Mouse (Mus musculus) left cerebral cortex, adult 2 months (tissue): Measurements from ENCODE around the gene Tfr2. TPM values are rescaled to one million over a fixed set of nuclear protein-coding genes. Genes with fewer than 3 reads are reported as not detected.

ENCODE experiments used
- DNase-seq, 2 experiments: peaks; one replicate each; pipeline ENCODE4 v3.0.0; 2021 to 2022; ENCODE audit warnings: low spot score in 2 of 2, mixed read lengths in 1 of 2; ENCODE audit errors: extremely low spot score in 1 of 2
- H3K27ac ChIP-seq: fragments of 200-600 bp; 2 replicates; pipeline ENCODE4 v1.8.1; 2022
- H3K4me3 ChIP-seq: fragments of 200-600 bp; 2 replicates; pipeline ENCODE4 v1.8.1; 2022
- CTCF ChIP-seq: fragments of 200-600 bp; IDR thresholded peaks from 2 replicates; pipeline ENCODE4 v1.8.1; 2022; ENCODE audit warnings: antibody characterized with exemption, mild to moderate bottlenecking, moderate library complexity
- intact Hi-C: fragments of 180-260 bp; cut with DNase I; formaldehyde crosslinking; loops from one replicate; pipeline ENCODE4 v1.15.1; 2025
- total RNA-seq, 2 experiments: library from RNA; stranded (reverse); gene quantifications; 2 replicates each; pipeline ENCODE4 v1.2.3; 2021

Tfr2 gene
- total RNA-seq, 2 experiments from 2014 or later = 13.2 to 14.9 TPM

- TF ChIP-seq CTCF = no peak
- no peak for DNase-seq
- intact Hi-C loops = no loop called here
- H3K27ac ChIP-seq = no peak overlapping the region
- no peak overlapping the region for H3K4me3 ChIP-seq
These were observed 3.9 kb upstream of the Tfr2 start for GRCm38 (mm10) chr5:137565744-137566143.

- no peak for TF ChIP-seq CTCF
- DNase-seq = no peak
- no peak overlapping the region for H3K27ac ChIP-seq
- H3K4me3 ChIP-seq = no peak overlapping the region
- intact Hi-C loops = no loop called here
These were observed 3.2 kb upstream of the Tfr2 start for GRCm38 (mm10) chr5:137566416-137566815.

GRCm38 (mm10) chr5:137568223-137568798, 1.3 kb upstream of the Tfr2 start:
- Histone ChIP-seq H3K27ac (no peak overlapping the region), H3K4me3 (no peak overlapping the region)
- TF ChIP-seq CTCF = no peak
- intact Hi-C loops = no loop called here
- DNase-seq = no peak

GRCm38 (mm10) chr5:137569031-137569430, 609 bp upstream of the Tfr2 start:
- Histone ChIP-seq H3K27ac (no peak overlapping the region), H3K4me3 (no peak overlapping the region)
- no peak for TF ChIP-seq CTCF
- intact Hi-C loops = no loop called here
- DNase-seq = no peak

- DNase-seq = no peak
- H3K27ac ChIP-seq = no peak overlapping the region
- TF ChIP-seq CTCF = no peak
- H3K4me3 ChIP-seq = no peak overlapping the region
- intact Hi-C loops = loop anchor here (10.0 kb wide), 1 partner anchor 55 kb away; the partner anchor contains the start of gene Gigyf1
These were observed 541 bp downstream of the Tfr2 start for GRCm38 (mm10) chr5:137570181-137570580.

- no peak overlapping the region for H3K27ac ChIP-seq
- DNase-seq = no peak
- no peak for TF ChIP-seq CTCF
- intact Hi-C loops = loop anchor here (10.0 kb wide), 1 partner anchor 56 kb away; the partner anchor contains the start of gene Gigyf1
- H3K4me3 ChIP-seq = no peak overlapping the region
These were observed 1.3 kb downstream of the Tfr2 start for GRCm38 (mm10) chr5:137570691-137571586.

- H3K27ac ChIP-seq = peak overlapping the region; percentile 4; the same call in 1 of the 2 replicates
- intact Hi-C loops = loop anchor here (10.0 kb wide), 1 partner anchor 60 kb away; the partner anchor contains the start of gene Gigyf1
- peak in 1 of 2 experiments; percentile 64 for DNase-seq
These were observed 4.8 kb downstream of the Tfr2 start for GRCm38 (mm10) chr5:137574470-137574901.

GRCm38 (mm10) chr5:137580246-137580645, 10.6 kb downstream of the Tfr2 start:
- TF ChIP-seq CTCF = no peak
- no peak for DNase-seq
- H3K27ac ChIP-seq = no peak overlapping the region
- intact Hi-C loops = no loop called here
- H3K4me3 ChIP-seq = no peak overlapping the region

More at GRCm38 (mm10) chr5:137574470-137574901, 4.8 kb downstream of the Tfr2 start:
- H3K4me3 ChIP-seq = peak overlapping the region; percentile 42
- TF ChIP-seq CTCF = peak; percentile 45

- intact Hi-C loops = no loop called here
- Histone ChIP-seq H3K4me3 (no peak overlapping the region), H3K27ac (no peak overlapping the region)
- no peak for TF ChIP-seq CTCF
- DNase-seq = no peak
These were observed 13.1 kb downstream of the Tfr2 start for GRCm38 (mm10) chr5:137582702-137583101.

- H3K27ac ChIP-seq = no peak overlapping the region
- intact Hi-C loops = no loop called here
- DNase-seq = peak; percentile 50 to 64
- no peak; the same call in 1 of the 2 replicates for TF ChIP-seq CTCF
- H3K4me3 ChIP-seq = peak overlapping the region; percentile 29
These were observed 14.1 kb downstream of the Tfr2 start for GRCm38 (mm10) chr5:137583670-137584169.

GRCm38 (mm10) chr5:137584976-137585375, 15.3 kb downstream of the Tfr2 start:
- DNase-seq = peak; percentile 55 to 56
- no peak overlapping the region for H3K4me3 ChIP-seq
- intact Hi-C loops = loop anchor here (5.0 kb wide), 1 partner anchor 67 kb away; no protein-coding TSS in a partner anchor
- H3K27ac ChIP-seq = no peak overlapping the region
- peak; percentile 74 for TF ChIP-seq CTCF

- no peak for DNase-seq
- Histone ChIP-seq H3K4me3 (no peak overlapping the region), H3K27ac (no peak overlapping the region)
- no peak for TF ChIP-seq CTCF
- intact Hi-C loops = loop anchor here (10.0 kb wide), 1 partner anchor 256 kb away; the partner anchor contains the start of gene Slc12a9
These were observed 20.9 kb downstream of the Tfr2 start for GRCm38 (mm10) chr5:137590507-137590906.
